Mouse (Mus musculus) CD4-positive, CD25-positive, alpha-beta regulatory T cell, adult 2 months (primary cell): ENCODE data around the gene AL731706.1.

ENCODE experiments used
- DNase-seq: peaks from one replicate; pipeline ENCODE4 v3.0.0-alpha.2; 2012; ENCODE audit warnings: low read depth, low spot score

The AL731706.1 gene

DNA sequence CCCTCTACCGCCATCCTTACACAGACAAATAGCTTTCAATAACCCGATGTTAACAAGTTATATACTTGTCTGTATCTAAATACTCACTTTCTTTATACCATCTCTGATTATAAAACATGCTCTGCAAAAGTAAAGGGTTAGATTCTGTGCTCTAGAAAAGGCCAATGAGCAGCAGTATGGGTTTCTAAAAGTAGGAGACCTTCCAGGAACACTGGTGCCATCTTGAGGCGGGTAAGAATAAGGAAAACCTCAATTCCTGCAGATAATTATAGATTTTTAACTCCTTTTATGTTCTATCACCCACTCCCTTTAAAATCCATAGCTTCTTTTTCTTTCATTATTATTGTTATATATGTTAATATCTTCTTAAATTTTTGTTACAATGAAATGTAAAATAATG is 55.3 kb downstream of the AL731706.1 start:
- no peak for DNase-seq

DNA sequence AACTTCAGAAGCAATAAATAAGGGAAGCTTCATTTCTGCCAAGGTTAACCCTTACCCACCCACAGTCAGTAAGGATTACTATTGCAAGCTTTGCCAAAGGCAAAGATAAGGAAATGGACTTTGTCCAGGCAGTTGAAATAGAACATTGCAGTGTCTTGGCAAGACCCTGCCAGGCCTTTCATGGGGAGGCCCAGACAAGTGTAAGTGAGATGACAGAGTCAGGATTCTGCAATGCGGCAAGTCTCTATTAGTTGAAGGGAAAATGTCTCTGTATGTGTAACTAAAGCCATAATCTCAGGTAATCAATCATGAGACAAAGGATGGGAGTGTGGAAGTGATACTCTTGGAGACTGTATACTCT is 56.5 kb downstream of the AL731706.1 start:
- no peak for DNase-seq

DNA sequence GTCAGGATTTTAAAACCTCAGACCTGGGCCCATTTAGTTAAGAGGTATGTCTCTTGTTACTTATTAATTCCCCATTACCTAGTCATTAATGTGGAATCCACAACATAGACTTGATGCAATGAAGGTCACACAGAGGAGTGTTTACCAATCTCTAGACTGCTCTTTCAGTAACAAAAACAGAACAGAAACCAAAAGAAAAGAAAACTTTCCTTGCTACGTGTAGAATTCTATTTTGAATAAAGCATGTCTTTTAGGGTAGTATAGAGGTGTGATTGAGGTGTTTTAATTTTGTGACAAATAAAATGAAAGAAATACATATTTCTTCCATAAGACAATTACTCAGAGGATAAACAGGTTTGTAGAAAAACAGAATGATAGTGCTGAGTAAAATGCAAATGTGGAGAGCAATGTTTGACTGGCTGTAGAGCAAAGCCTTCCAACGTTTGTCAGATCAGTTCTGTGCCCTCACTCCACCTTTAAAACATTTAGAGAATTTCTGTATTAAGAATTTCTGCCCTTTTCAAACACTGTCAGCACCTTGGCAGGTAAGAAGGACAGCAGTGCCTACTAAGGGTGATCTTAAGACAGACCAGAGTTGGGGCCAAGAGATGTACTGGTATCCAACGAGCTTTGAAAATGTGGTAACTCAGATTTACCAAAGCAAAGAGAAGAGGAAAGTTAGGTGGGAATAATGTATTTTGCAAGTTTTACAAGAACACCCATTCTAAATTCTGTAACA is 57.0 kb downstream of the AL731706.1 start:
- no peak for DNase-seq

DNA sequence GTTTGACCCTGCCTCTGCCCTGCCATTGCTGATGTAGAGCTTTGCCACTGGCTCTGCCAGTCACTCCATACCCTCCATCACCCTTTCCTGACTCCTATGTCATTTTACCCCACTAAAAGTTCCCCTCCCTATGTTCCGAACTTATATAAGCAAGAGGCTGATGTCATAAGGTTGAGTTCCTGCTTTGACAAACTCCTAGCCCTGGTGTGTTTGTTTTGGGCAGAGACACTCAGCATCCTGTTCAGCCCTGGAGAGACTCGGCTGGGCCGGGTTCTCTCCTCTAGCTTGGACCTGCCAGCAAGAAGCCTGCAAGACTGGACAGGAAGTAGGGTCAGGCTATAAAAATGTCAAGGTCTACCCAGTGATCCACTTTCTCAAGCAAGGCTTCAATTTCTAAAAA is 58.3 kb downstream of the AL731706.1 start:
- no peak for DNase-seq
